In genomic region chr11:31759868-31760765, GRCm38 (mm10) we compare ENCODE assay signal across 10 mouse cellular contexts.
DNase-seq lines count a peak whose midpoint lies in the region; ATAC-seq lines count a peak whose summit lies in the region.
"Had no signal": no experiment of that assay in that cellular context is flagged by ENCODE, and none has a peak within 500 bp of the region (broad histone marks: within the 10 kb centered on the region; RNA-seq: fewer than 3 reads in every experiment).

No protein-coding gene starts in this region.

- no peak overlapping the region for H3K4me2 ChIP-seq in hindbrain, embryonic 14.5 days (replicated peaks)

- H3K4me3 ChIP-seq in embryonic facial prominence, embryonic 10.5 days = no peak overlapping the region
- H3K4me3 ChIP-seq in hindbrain, embryonic 14.5 days (replicated peaks; ENCODE audit: low read length) = no peak overlapping the region
- no peak overlapping the region for H3K4me3 ChIP-seq in midbrain, embryonic 10.5 days
- H3K4me3 ChIP-seq: erythroblast, embryonic 14.5 days had no signal

- H3K9me3 ChIP-seq in embryonic facial prominence, embryonic 10.5 days = no peaks in the 10 kb centered on the region
- H3K9me3 ChIP-seq in hindbrain, embryonic 14.5 days (ENCODE audit: control insufficient read depth, low read length) = no peaks in the 10 kb centered on the region
- no peaks in the 10 kb centered on the region for H3K9me3 ChIP-seq in midbrain, embryonic 10.5 days (replicated peaks)
- H3K9me3 ChIP-seq: G1E had no signal

- peak overlapping the region; percentile 8; the same call in 1 of the 2 replicates for H3K27ac ChIP-seq in embryonic facial prominence, embryonic 10.5 days (replicated peaks)
- 0 out of 2 replicates have a peak overlapping the region, but pooled peaks have one; percentile 48 for H3K27ac ChIP-seq in hindbrain, embryonic 14.5 days
- H3K27ac ChIP-seq in midbrain, embryonic 10.5 days (replicated peaks) = peak overlapping the region; percentile 61

- DNase-seq in cerebellum, postnatal 25 days = peak; percentile 41 to 43
- no peak for DNase-seq in cerebellum, adult 9-10 months
- peak; percentile 50 for DNase-seq in 416B (ENCODE audit: low read depth)
- no peak for DNase-seq in embryonic facial prominence, embryonic 10.5 days (ENCODE audit: low spot score)
- no peak for DNase-seq in hindbrain, embryonic 14.5 days (ENCODE audit: low spot score)
- no peak for DNase-seq in midbrain, embryonic 10.5 days (ENCODE audit: low spot score)
- DNase-seq in thymus, postnatal 10 days (ENCODE audit: low spot score in 2 of 2) = peak; percentile 61 to 71
- no peak for DNase-seq in retina, embryonic 14.5 days (ENCODE audit: low spot score)

- 58% methylated on average over 9 of the region's 9 CpGs for WGBS in embryonic facial prominence, embryonic 10.5 days
- 25% methylated on average over 9 of the region's 9 CpGs for WGBS in hindbrain, embryonic 14.5 days
- 47% methylated on average over 9 of the region's 9 CpGs for whole genome bisulfite sequencing in midbrain, embryonic 10.5 days

- H3K9ac ChIP-seq in hindbrain, embryonic 14.5 days = no peak overlapping the region

- H3K36me3 ChIP-seq in embryonic facial prominence, embryonic 10.5 days (replicated peaks) = no peaks in the 10 kb centered on the region
- no peaks in the 10 kb centered on the region for H3K36me3 ChIP-seq in hindbrain, embryonic 14.5 days (replicated peaks; ENCODE audit: control insufficient read depth, insufficient read depth)
- no peaks in the 10 kb centered on the region for H3K36me3 ChIP-seq in midbrain, embryonic 10.5 days
- H3K36me3 ChIP-seq: G1E had no signal

- no peaks in the 10 kb centered on the region for H3K27me3 ChIP-seq in embryonic facial prominence, embryonic 10.5 days (replicated peaks; ENCODE audit: low read depth, poor library complexity, severe bottlenecking)
- no peaks in the 10 kb centered on the region for H3K27me3 ChIP-seq in hindbrain, embryonic 14.5 days (ENCODE audit: control insufficient read depth, insufficient read depth, low read length)
- H3K27me3 ChIP-seq in midbrain, embryonic 10.5 days (ENCODE audit: low read depth, poor library complexity, severe bottlenecking) = no peaks in the 10 kb centered on the region

- no peak for ATAC-seq in hindbrain, embryonic 14.5 days (ENCODE audit: low FRiP score)

- H3K4me1 ChIP-seq in embryonic facial prominence, embryonic 10.5 days = peaks cover 21% of the 10 kb centered on the region
- peaks cover 10% of the 10 kb centered on the region for H3K4me1 ChIP-seq in hindbrain, embryonic 14.5 days (replicated peaks; ENCODE audit: control insufficient read depth, insufficient read depth, low read length)
- peaks cover 32% of the 10 kb centered on the region for H3K4me1 ChIP-seq in midbrain, embryonic 10.5 days

Comparison
In these comparisons a context has a peak if more than half of its experiments do, and no peak if none do; other contexts are left out.
1. DNase-seq: peak in cerebellum, postnatal 25 days (2 of 2), 416B (single experiment) and thymus, postnatal 10 days (2 of 2); none in cerebellum, adult 9-10 months (single experiment), embryonic facial prominence, embryonic 10.5 days (single experiment), hindbrain, embryonic 14.5 days (single experiment), midbrain, embryonic 10.5 days (single experiment) and retina, embryonic 14.5 days (single experiment).
2. H3K27ac ChIP-seq: peak in every context shown above with its lines; median percentile 61 in midbrain, embryonic 10.5 days; 48 in hindbrain, embryonic 14.5 days; 8 in embryonic facial prominence, embryonic 10.5 days.